Mouse (Mus musculus): Measurements from ENCODE around the gene Hs6st1. TPM values are rescaled to one million over a fixed set of nuclear protein-coding genes. Genes with fewer than 3 reads are reported as not detected.

The Hs6st1 gene
- polyA plus RNA-seq, 1 experiment, result 66.6 TPM

- no peak overlapping the region for H3ac ChIP-seq (ENCODE audit: control insufficient read depth, insufficient read length)
- H3K79me2 ChIP-seq (ENCODE audit: control insufficient read depth, insufficient read depth), result no peaks in the 10 kb centered on the region
- H3K4me2 ChIP-seq (ENCODE audit: low read depth), result peak overlapping the region; percentile 33
- no peak for TF ChIP-seq E2F4 (IDR thresholded peaks at IDR 0.05; ENCODE audit: insufficient read depth)
- TF ChIP-seq MYOG (IDR thresholded peaks at IDR 0.05; ENCODE audit: control insufficient read depth in 1 of 3, insufficient read depth in 1 of 3, insufficient read length in 2 of 3, low read depth in 2 of 3), result no peak
- no peak overlapping the region for H3K4me3 ChIP-seq
- H3K27me3 ChIP-seq (ENCODE audit: control insufficient read depth, insufficient read depth, insufficient read length), result no peaks in the 10 kb centered on the region
- H3K36me3 ChIP-seq (ENCODE audit: control insufficient read depth, insufficient read depth), result no peaks in the 10 kb centered on the region
Measured at GRCm38 (mm10) chr1:36059959-36060953, 7.9 kb upstream of the Hs6st1 start.

- Histone ChIP-seq H3K36me3 (ENCODE audit: control insufficient read depth, insufficient read depth) (no peaks in the 10 kb centered on the region), H3K4me3 (no peak overlapping the region), H3K27me3 (ENCODE audit: control insufficient read depth, insufficient read depth, insufficient read length) (no peaks in the 10 kb centered on the region), H3ac (ENCODE audit: control insufficient read depth, insufficient read length) (no peak overlapping the region), H3K4me2 (ENCODE audit: low read depth) (peak overlapping the region; percentile 33), H3K79me2 (ENCODE audit: control insufficient read depth, insufficient read depth) (no peaks in the 10 kb centered on the region)
- TF ChIP-seq CEBPB (IDR thresholded peaks at IDR 0.05; ENCODE audit: insufficient read depth, poor library complexity, severe bottlenecking) (peak; percentile 100), TCF12 (IDR thresholded peaks at IDR 0.05; ENCODE audit: insufficient read depth, poor library complexity, severe bottlenecking) (peak; percentile 71), MYOD1 (IDR thresholded peaks at IDR 0.05; ENCODE audit: control insufficient read depth in 1 of 3, insufficient read length in 2 of 3, low read depth in 2 of 3) (peak in 2 of 3 experiments; percentile 5 to 60), MAX (IDR thresholded peaks at IDR 0.05; ENCODE audit: low read depth) (no peak)
Measured at GRCm38 (mm10) chr1:36061211-36061915, 6.8 kb upstream of the Hs6st1 start.

DNA sequence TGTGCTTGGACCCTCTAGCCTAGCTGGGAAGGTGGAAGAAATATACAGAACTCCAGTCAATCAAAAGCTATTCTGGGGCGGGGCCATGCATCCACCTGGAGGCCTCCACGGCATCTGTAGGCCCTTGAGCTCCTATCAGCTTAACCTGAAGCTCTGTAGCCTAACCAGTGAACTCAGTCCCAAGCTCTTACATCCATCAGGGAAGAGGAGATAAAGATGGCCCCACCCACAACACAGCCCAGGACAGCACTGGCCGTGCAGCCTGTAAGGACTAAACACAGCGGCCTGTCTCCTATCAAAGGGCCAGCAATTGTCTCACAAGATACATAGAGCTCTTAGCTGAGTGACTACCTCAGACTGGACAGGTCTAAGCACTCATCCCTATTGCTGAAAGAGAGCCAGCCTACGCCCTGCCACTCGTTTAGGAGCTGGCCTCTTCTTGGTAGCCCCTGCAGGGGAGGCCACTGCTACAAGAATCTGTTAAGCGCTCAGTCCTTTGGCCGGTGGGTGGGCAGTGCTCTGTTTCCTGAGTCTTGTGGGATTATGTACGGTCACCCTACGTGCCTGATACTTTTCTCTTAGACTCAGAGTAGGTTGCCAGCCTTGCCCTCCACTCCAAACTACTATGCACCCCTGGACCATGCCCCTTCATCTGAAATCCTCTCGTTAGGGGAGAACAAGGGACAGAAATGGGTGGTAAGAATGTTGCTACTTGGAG, 6.0 kb upstream of the Hs6st1 start:
- TF ChIP-seq POLR2AphosphoS2 (IDR thresholded peaks at IDR 0.05; ENCODE audit: insufficient read length, low read depth) (no peak), MYOG (IDR thresholded peaks at IDR 0.05; ENCODE audit: control insufficient read depth in 1 of 3, insufficient read depth in 1 of 3, insufficient read length in 2 of 3, low read depth in 2 of 3) (no peak), TCF12 (IDR thresholded peaks at IDR 0.05; ENCODE audit: insufficient read depth, poor library complexity, severe bottlenecking) (no peak), POLR2A (IDR thresholded peaks at IDR 0.05; ENCODE audit: insufficient read length, low read depth) (no peak), SRF (IDR thresholded peaks at IDR 0.05; ENCODE audit: control insufficient read depth, insufficient read length, low read depth) (no peak), MAX (IDR thresholded peaks at IDR 0.05; ENCODE audit: low read depth) (no peak), TCF3 (IDR thresholded peaks at IDR 0.05; ENCODE audit: insufficient read length, low read depth) (no peak), E2F4 (IDR thresholded peaks at IDR 0.05; ENCODE audit: insufficient read depth) (no peak), CEBPB (IDR thresholded peaks at IDR 0.05; ENCODE audit: insufficient read depth, poor library complexity, severe bottlenecking) (no peak), USF1 (IDR thresholded peaks at IDR 0.05; ENCODE audit: low read depth) (no peak), MYOD1 (IDR thresholded peaks at IDR 0.05; ENCODE audit: control insufficient read depth in 1 of 3, insufficient read length in 2 of 3, low read depth in 2 of 3) (no peak)
- H3K36me3 ChIP-seq (ENCODE audit: control insufficient read depth, insufficient read depth), result no peaks in the 10 kb centered on the region
- H3K27me3 ChIP-seq (ENCODE audit: control insufficient read depth, insufficient read depth, insufficient read length), result no peaks in the 10 kb centered on the region
- H3ac ChIP-seq (ENCODE audit: control insufficient read depth, insufficient read length), result no peak overlapping the region
- no peaks in the 10 kb centered on the region for H3K79me2 ChIP-seq (ENCODE audit: control insufficient read depth, insufficient read depth)
- no peak overlapping the region for H3K4me2 ChIP-seq (ENCODE audit: low read depth)
- no peak overlapping the region for H3K4me3 ChIP-seq

GRCm38 (mm10) chr1:36062826-36063640, 5.2 kb upstream of the Hs6st1 start:
- TF ChIP-seq MYOD1 (IDR thresholded peaks at IDR 0.05; ENCODE audit: control insufficient read depth in 1 of 3, insufficient read length in 2 of 3, low read depth in 2 of 3) (no peak), POLR2A (IDR thresholded peaks at IDR 0.05; ENCODE audit: insufficient read length, low read depth) (no peak), CEBPB (IDR thresholded peaks at IDR 0.05; ENCODE audit: insufficient read depth, poor library complexity, severe bottlenecking) (no peak), REST (IDR thresholded peaks at IDR 0.05; ENCODE audit: insufficient read depth, insufficient read length) (no peak), E2F4 (IDR thresholded peaks at IDR 0.05; ENCODE audit: insufficient read depth) (no peak), SRF (IDR thresholded peaks at IDR 0.05; ENCODE audit: control insufficient read depth, insufficient read length, low read depth) (no peak), TCF3 (IDR thresholded peaks at IDR 0.05; ENCODE audit: insufficient read length, low read depth) (no peak), MYOG (IDR thresholded peaks at IDR 0.05; ENCODE audit: control insufficient read depth in 1 of 3, insufficient read depth in 1 of 3, insufficient read length in 2 of 3, low read depth in 2 of 3) (no peak)
- Histone ChIP-seq H3K36me3 (ENCODE audit: control insufficient read depth, insufficient read depth) (no peaks in the 10 kb centered on the region), H3K4me3 (no peak overlapping the region), H3K79me2 (ENCODE audit: control insufficient read depth, insufficient read depth) (no peaks in the 10 kb centered on the region), H3K27me3 (ENCODE audit: control insufficient read depth, insufficient read depth, insufficient read length) (no peaks in the 10 kb centered on the region), H3ac (ENCODE audit: control insufficient read depth, insufficient read length) (no peak overlapping the region), H3K4me2 (ENCODE audit: low read depth) (no peak overlapping the region)

All from myocyte (in vitro differentiated cells).